Mouse (Mus musculus): Measurements from ENCODE around the gene Prss21. TPM values are rescaled to one million over a fixed set of nuclear protein-coding genes. Genes with fewer than 3 reads are reported as not detected.
A peak's percentile ranks its signal among the peaks of the same experiment; 100 is the strongest.

Prss21 gene
- not detected in 2 replicates for polyA plus RNA-seq (2014; fragmentation: Nextera tagmentation; extraction: Ambion mirVana)

- H3K36me3 ChIP-seq (ENCODE audit: control insufficient read depth, insufficient read depth, low read length), result no peaks in the 10 kb centered on the region
- DNase-seq, result no peak
- H3K4me2 ChIP-seq (ENCODE audit: low read length), result no peak within 1 kb of the TSS
- H3K27ac ChIP-seq (replicated peaks; ENCODE audit: low read depth, low read length), result no peak within 1 kb of the TSS
- no peaks in the 10 kb centered on the region for H3K9me3 ChIP-seq (ENCODE audit: control insufficient read depth, low read length)
- no peak within 1 kb of the TSS for H3K9ac ChIP-seq (replicated peaks; ENCODE audit: low read length)
- H3K4me3 ChIP-seq (replicated peaks; ENCODE audit: low read depth, low read length), result no peak within 1 kb of the TSS
- H3K4me1 ChIP-seq (ENCODE audit: control insufficient read depth, insufficient read depth, low read length), result no peaks in the 10 kb centered on the region
- H3K27me3 ChIP-seq (ENCODE audit: control insufficient read depth, insufficient read depth, low read length), result no peaks in the 10 kb centered on the region
- no peak for ATAC-seq (ENCODE audit: low FRiP score, low TSS enrichment)
- 87% methylated on average over 15 of the region's 15 CpGs for WGBS
Observed at GRCm38 (mm10) chr17:23867756-23868155, at the start of gene Prss21. Gene Prss21 (plus strand): TSS chr17:23868056.

GRCm38 (mm10) chr17:23818579-23818978, 49.3 kb upstream of the Prss21 start:
- 99% methylated on average over 8 of the region's 8 CpGs for WGBS
- H3K9ac ChIP-seq (replicated peaks; ENCODE audit: low read length), result no peak overlapping the region

GRCm38 (mm10) chr17:23819235-23819634, 48.6 kb upstream of the Prss21 start:
- Histone ChIP-seq H3K4me1 (ENCODE audit: control insufficient read depth, insufficient read depth, low read length) (no peaks in the 10 kb centered on the region), H3K27me3 (ENCODE audit: control insufficient read depth, insufficient read depth, low read length) (no peaks in the 10 kb centered on the region), H3K4me2 (ENCODE audit: low read length) (no peak overlapping the region), H3K36me3 (ENCODE audit: control insufficient read depth, insufficient read depth, low read length) (peaks cover 99% of the 10 kb centered on the region), H3K9me3 (ENCODE audit: control insufficient read depth, low read length) (peaks cover 26% of the 10 kb centered on the region), H3K9ac (replicated peaks; ENCODE audit: low read length) (no peak overlapping the region), H3K27ac (replicated peaks; ENCODE audit: low read depth, low read length) (no peak overlapping the region), H3K4me3 (replicated peaks; ENCODE audit: low read depth, low read length) (no peak overlapping the region)
- no peak for DNase-seq
- 99% methylated on average over 25 of the region's 25 CpGs for WGBS
- ATAC-seq (ENCODE audit: low FRiP score, low TSS enrichment), result no peak

More at GRCm38 (mm10) chr17:23818579-23818978, 49.3 kb upstream of the Prss21 start:
- H3K4me2 ChIP-seq (ENCODE audit: low read length), result no peak overlapping the region
- peaks cover 26% of the 10 kb centered on the region for H3K9me3 ChIP-seq (ENCODE audit: control insufficient read depth, low read length)
- H3K27ac ChIP-seq (replicated peaks; ENCODE audit: low read depth, low read length), result no peak overlapping the region
- ATAC-seq (ENCODE audit: low FRiP score, low TSS enrichment), result no peak
- no peaks in the 10 kb centered on the region for H3K4me1 ChIP-seq (ENCODE audit: control insufficient read depth, insufficient read depth, low read length)
- peaks cover 99% of the 10 kb centered on the region for H3K36me3 ChIP-seq (ENCODE audit: control insufficient read depth, insufficient read depth, low read length)
- H3K27me3 ChIP-seq (ENCODE audit: control insufficient read depth, insufficient read depth, low read length), result no peaks in the 10 kb centered on the region
- no peak for DNase-seq
- no peak overlapping the region for H3K4me3 ChIP-seq (replicated peaks; ENCODE audit: low read depth, low read length)

GRCm38 (mm10) chr17:23820731-23821130, 47.1 kb upstream of the Prss21 start:
- Histone ChIP-seq H3K4me2 (ENCODE audit: low read length) (no peak overlapping the region), H3K4me3 (replicated peaks; ENCODE audit: low read depth, low read length) (no peak overlapping the region), H3K27me3 (ENCODE audit: control insufficient read depth, insufficient read depth, low read length) (no peaks in the 10 kb centered on the region), H3K36me3 (ENCODE audit: control insufficient read depth, insufficient read depth, low read length) (peaks cover 99% of the 10 kb centered on the region), H3K9ac (replicated peaks; ENCODE audit: low read length) (no peak overlapping the region), H3K9me3 (ENCODE audit: control insufficient read depth, low read length) (peaks cover 20% of the 10 kb centered on the region), H3K27ac (replicated peaks; ENCODE audit: low read depth, low read length) (no peak overlapping the region), H3K4me1 (ENCODE audit: control insufficient read depth, insufficient read depth, low read length) (no peaks in the 10 kb centered on the region)
- WGBS, result 93% methylated on average over 5 of the region's 5 CpGs
- ATAC-seq (ENCODE audit: low FRiP score, low TSS enrichment) (no peak), DNase-seq (no peak)

- Histone ChIP-seq H3K9me3 (ENCODE audit: control insufficient read depth, low read length) (peaks cover 14% of the 10 kb centered on the region), H3K4me1 (ENCODE audit: control insufficient read depth, insufficient read depth, low read length) (peaks cover 5% of the 10 kb centered on the region; the same call in 1 of the 2 replicates), H3K9ac (replicated peaks; ENCODE audit: low read length) (no peak overlapping the region), H3K36me3 (ENCODE audit: control insufficient read depth, insufficient read depth, low read length) (peaks cover 99% of the 10 kb centered on the region), H3K27me3 (ENCODE audit: control insufficient read depth, insufficient read depth, low read length) (no peaks in the 10 kb centered on the region), H3K4me3 (replicated peaks; ENCODE audit: low read depth, low read length) (no peak overlapping the region), H3K4me2 (ENCODE audit: low read length) (no peak overlapping the region), H3K27ac (replicated peaks; ENCODE audit: low read depth, low read length) (no peak overlapping the region)
- ATAC-seq (ENCODE audit: low FRiP score, low TSS enrichment), result no peak
- WGBS, result 78% methylated on average over 6 of the region's 6 CpGs
- no peak for DNase-seq
Observed at GRCm38 (mm10) chr17:23822094-23822493, 45.8 kb upstream of the Prss21 start.

- H3K27me3 ChIP-seq (ENCODE audit: control insufficient read depth, insufficient read depth, low read length), result no peaks in the 10 kb centered on the region
- H3K36me3 ChIP-seq (ENCODE audit: control insufficient read depth, insufficient read depth, low read length), result peaks cover 92% of the 10 kb centered on the region
- WGBS, result 82% methylated on average over 16 of the region's 16 CpGs
- H3K9me3 ChIP-seq (ENCODE audit: control insufficient read depth, low read length), result peaks cover 11% of the 10 kb centered on the region
- H3K4me2 ChIP-seq (ENCODE audit: low read length), result no peak overlapping the region
- H3K4me1 ChIP-seq (ENCODE audit: control insufficient read depth, insufficient read depth, low read length), result peaks cover 11% of the 10 kb centered on the region
- ATAC-seq (ENCODE audit: low FRiP score, low TSS enrichment) (no peak), DNase-seq (no peak)
- no peak overlapping the region for H3K9ac ChIP-seq (replicated peaks; ENCODE audit: low read length)
- H3K27ac ChIP-seq (replicated peaks; ENCODE audit: low read depth, low read length), result no peak overlapping the region
- no peak overlapping the region for H3K4me3 ChIP-seq (replicated peaks; ENCODE audit: low read depth, low read length)
Observed at GRCm38 (mm10) chr17:23823018-23823417, 44.8 kb upstream of the Prss21 start.

- Histone ChIP-seq H3K4me1 (ENCODE audit: control insufficient read depth, insufficient read depth, low read length) (peaks cover 11% of the 10 kb centered on the region), H3K9me3 (ENCODE audit: control insufficient read depth, low read length) (peaks cover 9% of the 10 kb centered on the region), H3K27me3 (ENCODE audit: control insufficient read depth, insufficient read depth, low read length) (no peaks in the 10 kb centered on the region), H3K4me2 (ENCODE audit: low read length) (no peak overlapping the region), H3K27ac (replicated peaks; ENCODE audit: low read depth, low read length) (no peak overlapping the region), H3K36me3 (ENCODE audit: control insufficient read depth, insufficient read depth, low read length) (peaks cover 86% of the 10 kb centered on the region), H3K9ac (replicated peaks; ENCODE audit: low read length) (no peak overlapping the region), H3K4me3 (replicated peaks; ENCODE audit: low read depth, low read length) (no peak overlapping the region)
- DNase-seq, result no peak
- no peak for ATAC-seq (ENCODE audit: low FRiP score, low TSS enrichment)
- WGBS, result 92% methylated on average over 12 of the region's 12 CpGs
Observed at GRCm38 (mm10) chr17:23823614-23824013, 44.2 kb upstream of the Prss21 start.

- H3K4me1 ChIP-seq (ENCODE audit: control insufficient read depth, insufficient read depth, low read length), result peaks cover 19% of the 10 kb centered on the region
- H3K27me3 ChIP-seq (ENCODE audit: control insufficient read depth, insufficient read depth, low read length), result no peaks in the 10 kb centered on the region
- no peak for ATAC-seq (ENCODE audit: low FRiP score, low TSS enrichment)
- 88% methylated on average over 4 of the region's 4 CpGs for WGBS
- no peaks in the 10 kb centered on the region for H3K9me3 ChIP-seq (ENCODE audit: control insufficient read depth, low read length)
- H3K4me3 ChIP-seq (replicated peaks; ENCODE audit: low read depth, low read length), result no peak overlapping the region
- H3K4me2 ChIP-seq (ENCODE audit: low read length), result no peak overlapping the region
- no peak overlapping the region for H3K27ac ChIP-seq (replicated peaks; ENCODE audit: low read depth, low read length)
- H3K9ac ChIP-seq (replicated peaks; ENCODE audit: low read length), result no peak overlapping the region
- peaks cover 66% of the 10 kb centered on the region for H3K36me3 ChIP-seq (ENCODE audit: control insufficient read depth, insufficient read depth, low read length)
- no peak for DNase-seq
Observed at GRCm38 (mm10) chr17:23825591-23825990, 42.3 kb upstream of the Prss21 start.

GRCm38 (mm10) chr17:23828271-23829001, 39.4 kb upstream of the Prss21 start:
- H3K4me3 ChIP-seq (replicated peaks; ENCODE audit: low read depth, low read length), result peak overlapping the region; percentile 58
- 0 out of 2 replicates have a peak, but pooled peaks cover 3% of the 10 kb centered on the region for H3K27me3 ChIP-seq (ENCODE audit: control insufficient read depth, insufficient read depth, low read length)
- peaks cover 19% of the 10 kb centered on the region for H3K4me1 ChIP-seq (ENCODE audit: control insufficient read depth, insufficient read depth, low read length)
- peak overlapping the region; percentile 78 for H3K4me2 ChIP-seq (ENCODE audit: low read length)
- DNase-seq, result peak; percentile 76
- H3K9me3 ChIP-seq (ENCODE audit: control insufficient read depth, low read length), result no peaks in the 10 kb centered on the region
- H3K36me3 ChIP-seq (ENCODE audit: control insufficient read depth, insufficient read depth, low read length), result peaks cover 39% of the 10 kb centered on the region
- under 1% methylated on average over 43 of the region's 47 CpGs for WGBS
- peak overlapping the region; percentile 65 for H3K9ac ChIP-seq (replicated peaks; ENCODE audit: low read length)
- ATAC-seq (ENCODE audit: low FRiP score, low TSS enrichment), result peak; percentile 77
- H3K27ac ChIP-seq (replicated peaks; ENCODE audit: low read depth, low read length), result peak overlapping the region; percentile 97
